In the genomic region with DNA sequence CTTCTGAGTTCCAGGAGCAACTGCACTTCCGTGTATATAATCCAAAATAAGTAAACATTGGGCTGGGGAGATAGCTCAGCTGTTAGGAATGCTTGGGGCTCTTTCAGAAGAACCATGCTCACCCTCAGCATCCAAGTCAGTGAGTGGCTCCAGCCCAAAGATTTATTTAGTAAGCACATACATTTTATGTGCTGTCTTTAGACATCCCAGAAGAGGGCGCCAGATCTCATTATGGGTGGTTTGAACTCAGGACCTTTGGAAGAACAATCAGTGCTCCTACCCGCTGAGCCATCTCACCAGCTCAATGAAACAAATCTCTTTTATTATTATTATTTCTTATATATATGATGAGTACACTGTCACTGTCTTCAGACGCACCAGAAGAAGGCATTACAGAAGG, we compare ENCODE assay signal across 23 mouse cellular contexts. TPM values are rescaled to one million over a fixed set of nuclear protein-coding genes. Genes with fewer than 3 reads are reported as not detected.
DNase-seq lines count a peak whose midpoint lies in the region; TF ChIP-seq lines count a peak whose summit lies in the region.
"Had no signal": no experiment of that assay in that cellular context is flagged by ENCODE, and none has a peak within 500 bp of the region (broad histone marks: within the 10 kb centered on the region; RNA-seq: fewer than 3 reads in every experiment).

No protein-coding gene starts in this region.

- no peak overlapping the region for H3K4me3 ChIP-seq in left cerebral cortex, adult 2 months
- H3K4me3 ChIP-seq: forebrain, embryonic 13.5 days; hindbrain, embryonic 13.5 days; limb, embryonic 15.5 days; midbrain, embryonic 12.5 days; myocyte; stomach, embryonic 15.5 days had no signal

- intact Hi-C loops in left cerebral cortex, adult 2 months (cut with DNase I): no loop called here

- TF ChIP-seq CTCF in left cerebral cortex, adult 2 months (IDR thresholded peaks at IDR 0.05): peak; percentile 39

- DNase-seq in left cerebral cortex, adult 2 months (ENCODE audit: extremely low spot score in 1 of 2, low spot score in 2 of 2): no peak
- no peak for DNase-seq in left cerebral cortex, adult 11 months (ENCODE audit: low spot score)
- DNase-seq in 3T3-L1 (ENCODE audit: low read depth, low spot score) (peak; percentile 38), A20 (ENCODE audit: low read depth, low spot score) (peak; percentile 43), adipocyte (ENCODE audit: low spot score) (peak; percentile 16)
- DNase-seq in cerebellum, adult 18-20 months: no peak
- DNase-seq in embryo, embryonic 10 days (ENCODE audit: low spot score): no peak
- DNase-seq: adrenal gland, adult 8-10 months; cerebellum, adult 11 months; cerebellum, postnatal 25 days; gastrocnemius, postnatal 36 days; heart, postnatal 14 days; kidney, postnatal 14 days; layer of hippocampus, adult 9-11 months; retina, postnatal 1 day had no signal

- H3K27ac ChIP-seq in left cerebral cortex, adult 2 months: no peak overlapping the region
- H3K27ac ChIP-seq: forebrain, embryonic 13.5 days; hindbrain, embryonic 13.5 days; limb, embryonic 15.5 days; midbrain, embryonic 12.5 days; stomach, embryonic 15.5 days had no signal

RNA-seq across cellular contexts. Expression of a gene that starts 3.2 kb away (rescaled TPM):
- under 1 TPM in 1 of 2 experiments, not detected in 1; 0.61 TPM for total RNA-seq in left cerebral cortex, adult 2 months (2021)
- total RNA-seq: heart, postnatal 14 days; left cerebral cortex, postnatal 14 days; neutrophil, adult 5-6 weeks had no signal

RNA-seq across cellular contexts. Expression of a gene that starts 6.9 kb away (rescaled TPM):
- total RNA-seq in left cerebral cortex, adult 2 months (2021): 1 to 10 TPM; 5.3 to 7.4 TPM
- total RNA-seq: neutrophil, adult 5-6 weeks had no signal

RNA-seq across cellular contexts. Expression of a gene that starts 23.9 kb away (rescaled TPM):
- 10 to 100 TPM; 60.6 to 61.7 TPM for total RNA-seq in left cerebral cortex, adult 2 months (2021)

RNA-seq across cellular contexts. Expression of a gene that starts 31.4 kb away (rescaled TPM):
- total RNA-seq in left cerebral cortex, adult 2 months (2021): 1 to 10 TPM; 4.5 to 7.5 TPM

RNA-seq across cellular contexts. Expression of a gene that starts 48.0 kb away (rescaled TPM):
- total RNA-seq in left cerebral cortex, adult 2 months (2021): not detected
- total RNA-seq: adrenal gland, adult 8-10 months; gastrocnemius, postnatal 36 days; heart, postnatal 14 days; neutrophil, adult 5-6 weeks had no signal

Comparison
In these comparisons a context has a peak if more than half of its experiments do, and no peak if none do; other contexts are left out.
1. DNase-seq: peak in 3T3-L1 (single experiment), A20 (single experiment) and adipocyte (single experiment); none in left cerebral cortex, adult 2 months (0 of 2), left cerebral cortex, adult 11 months (single experiment), cerebellum, adult 18-20 months (0 of 2) and embryo, embryonic 10 days (single experiment).